Mouse (Mus musculus) lung, embryonic 16.5 days (tissue): ENCODE measurements around the gene Ap3d1. TPM values are rescaled to one million over a fixed set of nuclear protein-coding genes. Genes with fewer than 3 reads are reported as not detected.

ENCODE experiments used
- ATAC-seq: fragments of 200-750 bp; cut with Nextera tagmentation; 2 replicates; pipeline ENCODE4 v1.8.0; 2017; ENCODE audit warnings: low read depth, mild to moderate bottlenecking, moderate library complexity
- H3K27ac ChIP-seq: fragments of 300-500 bp; sonication (generic); 2 replicates; pipeline ENCODE4 v1.5.1; 2014; ENCODE audit warnings: mild to moderate bottlenecking, control low read depth, low read length
- H3K27me3 ChIP-seq: fragments of 300-500 bp; sonication (generic); 2 replicates; pipeline ENCODE4 v1.6.1; 2014; ENCODE audit warnings: low read depth, low read length, mixed read lengths; ENCODE audit not compliant: control insufficient read depth, insufficient read depth
- H3K36me3 ChIP-seq: fragments of 300-500 bp; sonication (generic); 2 replicates; pipeline ENCODE4 v1.6.1; 2014; ENCODE audit warnings: low read length; ENCODE audit not compliant: control insufficient read depth, insufficient read depth
- H3K4me1 ChIP-seq: fragments of 300-500 bp; sonication (generic); replicated peaks from 2 replicates; pipeline ENCODE4 v1.6.1; 2014; ENCODE audit warnings: low read length, mixed read lengths; ENCODE audit not compliant: control insufficient read depth, insufficient read depth
- H3K4me2 ChIP-seq: fragments of 300-500 bp; sonication (generic); 2 replicates; pipeline ENCODE4 v1.6.1; 2014; ENCODE audit warnings: low read depth, low read length, control low read depth
- H3K4me3 ChIP-seq: fragments of 300-500 bp; sonication (generic); 2 replicates; pipeline ENCODE4 v1.5.1; 2014; ENCODE audit warnings: mild to moderate bottlenecking, low read length, control low read depth
- H3K9ac ChIP-seq: fragments of 300-500 bp; sonication (generic); 2 replicates; pipeline ENCODE4 v1.6.1; 2014; ENCODE audit warnings: low read length, control low read depth
- H3K9me3 ChIP-seq: fragments of 300-500 bp; sonication (generic); 2 replicates; pipeline ENCODE4 v1.6.1; 2016; ENCODE audit warnings: low read length; ENCODE audit not compliant: control insufficient read depth
- WGBS: fragments of 180-500 bp; shearing (Covaris S2); extraction: QIAGEN DNeasy Blood & Tissue Kit; methylation state at CpG from one replicate; pipeline ENCODE4 v1.1.7; 2014; 5-methylcytosine and 5-hydroxymethylcytosine counted together
- polyA plus RNA-seq: library from polyadenylated mRNA; unstranded; fragments of >200 nt; fragmentation: Nextera tagmentation; extraction: Ambion mirVana; gene quantifications from 2 replicates; pipeline ENCODE4 v1.2.1, GENCODE M21; 2015

The Ap3d1 gene
- 59.6 and 59.9 TPM in 2 replicates for polyA plus RNA-seq

DNA sequence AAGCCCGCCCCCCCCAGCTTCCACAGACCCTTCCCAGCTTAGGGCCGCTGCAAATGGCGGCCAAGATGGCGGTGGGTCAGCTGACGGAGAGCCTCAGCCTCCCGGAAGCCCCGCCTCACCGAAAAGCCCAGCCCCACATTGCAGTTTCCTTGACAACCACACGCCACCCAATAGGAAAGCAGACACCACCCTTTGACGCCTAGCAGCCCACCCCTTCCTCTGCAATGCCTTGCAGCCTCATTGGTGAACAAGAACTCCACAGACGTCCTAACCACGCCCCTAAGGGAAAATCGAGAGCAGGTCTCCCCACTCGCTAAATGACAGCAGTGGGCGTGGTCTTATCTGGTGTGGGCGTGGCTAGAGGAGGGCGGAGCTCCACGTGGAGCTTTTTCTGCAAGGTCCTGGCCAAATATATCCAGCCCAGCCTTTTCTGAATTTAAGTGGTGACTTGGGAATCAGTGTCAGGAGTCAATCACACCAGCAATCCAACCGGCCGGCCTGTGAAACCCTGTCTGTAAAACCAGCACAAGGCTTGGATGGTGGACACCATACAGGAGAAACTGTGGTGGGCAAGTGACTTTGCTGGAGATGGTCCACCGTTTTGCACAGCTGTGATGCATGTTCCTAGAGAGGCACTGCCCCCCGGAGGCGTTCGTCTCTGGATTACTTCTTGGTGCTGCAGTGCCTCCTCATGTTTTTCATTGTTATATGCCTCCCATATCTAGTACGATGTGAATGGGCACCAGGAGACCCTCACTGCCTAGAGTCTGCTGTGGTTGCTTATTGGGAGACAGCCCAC lies at the start of gene Ap3d1:
TSS of gene Ap3d1 (minus strand) at position 85 of the 799 bp plus-strand sequence.
- Histone ChIP-seq H3K27me3 (no peaks in the 10 kb centered on the region), H3K36me3 (no peaks in the 10 kb centered on the region), H3K4me1 (peaks cover 18% of the 10 kb centered on the region), H3K4me2 (peak within 1 kb of the TSS; percentile 80), H3K9ac (peak within 1 kb of the TSS; percentile 98), H3K4me3 (peak within 1 kb of the TSS; percentile 98), H3K9me3 (no peaks in the 10 kb centered on the region), H3K27ac (peak within 1 kb of the TSS; percentile 65)
- peak; percentile 100 for ATAC-seq
- WGBS, result 2% methylated on average over 25 of the region's 25 CpGs

DNA sequence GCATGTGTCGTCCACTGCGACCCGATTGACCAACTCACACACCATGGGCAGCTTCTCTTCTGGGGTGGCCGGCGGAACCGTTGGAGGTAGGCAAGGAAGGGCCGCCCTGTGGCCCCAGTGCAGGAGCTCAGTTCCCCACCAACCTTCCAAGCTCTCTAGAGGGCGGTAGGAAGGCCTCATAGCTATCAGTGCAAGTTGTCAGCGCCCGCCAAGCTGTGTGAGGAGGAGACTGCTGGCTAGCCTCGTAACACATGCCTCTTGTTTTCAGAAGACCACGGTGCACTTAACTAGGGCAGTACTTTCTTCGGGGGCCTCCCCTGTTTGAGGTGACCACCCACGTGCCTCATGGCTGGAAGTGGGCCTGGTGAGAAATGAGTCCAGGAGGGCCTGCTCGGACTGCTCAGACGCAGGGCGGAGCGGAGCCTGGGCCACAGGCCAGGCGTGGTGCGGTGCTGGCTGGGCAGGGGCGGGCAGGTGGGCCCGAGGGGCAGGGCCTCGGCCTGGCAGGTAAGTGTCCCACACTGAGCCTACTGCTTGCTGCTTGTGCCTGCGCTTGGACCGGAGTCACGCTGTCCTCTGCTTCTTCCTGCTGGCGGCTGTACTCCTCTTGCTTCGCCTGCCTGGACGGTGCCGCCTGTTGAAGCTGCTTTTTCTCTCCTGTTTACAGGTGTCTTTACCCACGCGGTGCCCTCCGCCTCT lies 49.6 kb upstream of the Ap3d1 start:
- peaks cover 3% of the 10 kb centered on the region for H3K4me1 ChIP-seq
- no peak overlapping the region for H3K27ac ChIP-seq
- no peak for ATAC-seq
- WGBS, result 73% methylated on average over 33 of the region's 33 CpGs
- H3K4me2 ChIP-seq, result no peak overlapping the region
- no peak overlapping the region for H3K9ac ChIP-seq
- peaks cover 69% of the 10 kb centered on the region for H3K36me3 ChIP-seq
- no peaks in the 10 kb centered on the region for H3K9me3 ChIP-seq
- H3K4me3 ChIP-seq, result no peak overlapping the region
- H3K27me3 ChIP-seq, result no peaks in the 10 kb centered on the region

DNA sequence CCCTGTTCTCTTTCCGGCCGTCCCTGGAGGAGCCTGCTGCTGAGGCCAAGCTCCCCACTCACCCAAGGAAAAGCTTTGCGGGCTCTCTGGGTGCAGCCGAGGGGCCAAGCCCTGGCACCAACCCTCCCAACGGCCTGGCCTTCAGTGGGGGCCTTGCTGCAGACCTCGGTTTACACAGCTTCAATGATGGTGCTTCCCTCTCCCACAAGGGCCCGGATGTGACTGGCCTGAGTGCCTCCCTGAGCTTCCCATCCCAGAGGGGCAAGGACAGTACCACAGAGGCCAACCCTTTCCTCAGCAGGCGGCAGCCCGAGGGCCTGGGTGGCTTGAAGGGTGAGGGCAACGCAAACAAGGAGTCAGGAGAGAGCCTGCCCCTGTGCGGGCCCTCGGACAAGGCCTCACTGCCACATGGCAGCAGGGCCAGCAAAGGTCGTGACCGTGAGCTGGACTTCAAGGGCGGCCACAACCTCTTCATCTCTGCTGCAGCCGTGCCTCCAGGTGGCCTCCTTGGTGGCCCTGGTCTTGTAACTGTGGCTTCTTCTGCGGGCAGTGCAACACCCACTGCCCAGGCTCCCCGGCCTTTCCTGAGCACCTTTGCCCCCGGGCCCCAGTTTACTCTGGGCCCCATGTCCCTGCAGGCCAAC lies 48.8 kb upstream of the Ap3d1 start:
- H3K27ac ChIP-seq, result no peak overlapping the region
- 80% methylated on average over 19 of the region's 19 CpGs for WGBS

DNA sequence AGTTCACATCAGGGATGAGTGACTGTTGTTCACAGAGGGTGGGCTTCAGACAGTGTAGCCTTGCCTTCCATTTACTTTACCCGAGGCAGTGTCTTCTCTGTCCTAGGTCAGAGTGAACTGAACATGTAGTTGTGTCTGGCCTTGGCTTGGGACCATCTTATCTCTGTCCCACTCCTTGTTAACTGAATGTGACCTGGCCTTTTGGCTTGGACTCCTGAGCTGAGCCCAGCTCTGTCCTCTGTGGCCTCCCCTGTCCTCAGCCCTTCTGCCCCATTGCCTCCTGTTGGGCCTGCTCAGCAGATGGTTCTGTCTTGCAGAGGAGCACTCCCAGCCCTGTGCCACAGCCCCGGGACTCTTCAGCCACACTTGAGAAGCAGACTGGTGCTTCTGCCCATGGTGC lies 45.5 kb upstream of the Ap3d1 start:
- no peak overlapping the region for H3K4me2 ChIP-seq
- no peaks in the 10 kb centered on the region for H3K4me1 ChIP-seq
- 70% methylated on average over 2 of the region's 2 CpGs for WGBS
- H3K9ac ChIP-seq, result no peak overlapping the region
- ATAC-seq, result no peak
- H3K9me3 ChIP-seq, result no peaks in the 10 kb centered on the region
- no peak overlapping the region for H3K4me3 ChIP-seq
- H3K27me3 ChIP-seq, result no peaks in the 10 kb centered on the region
- H3K27ac ChIP-seq, result no peak overlapping the region
- peaks cover 81% of the 10 kb centered on the region for H3K36me3 ChIP-seq

More for the DNA sequence above, 48.8 kb upstream of the Ap3d1 start:
- H3K27me3 ChIP-seq, result no peaks in the 10 kb centered on the region
- H3K4me2 ChIP-seq, result no peak overlapping the region
- H3K4me1 ChIP-seq, result no peaks in the 10 kb centered on the region
- no peaks in the 10 kb centered on the region for H3K9me3 ChIP-seq
- H3K4me3 ChIP-seq, result no peak overlapping the region
- peaks cover 71% of the 10 kb centered on the region for H3K36me3 ChIP-seq
- no peak for ATAC-seq
- no peak overlapping the region for H3K9ac ChIP-seq

DNA sequence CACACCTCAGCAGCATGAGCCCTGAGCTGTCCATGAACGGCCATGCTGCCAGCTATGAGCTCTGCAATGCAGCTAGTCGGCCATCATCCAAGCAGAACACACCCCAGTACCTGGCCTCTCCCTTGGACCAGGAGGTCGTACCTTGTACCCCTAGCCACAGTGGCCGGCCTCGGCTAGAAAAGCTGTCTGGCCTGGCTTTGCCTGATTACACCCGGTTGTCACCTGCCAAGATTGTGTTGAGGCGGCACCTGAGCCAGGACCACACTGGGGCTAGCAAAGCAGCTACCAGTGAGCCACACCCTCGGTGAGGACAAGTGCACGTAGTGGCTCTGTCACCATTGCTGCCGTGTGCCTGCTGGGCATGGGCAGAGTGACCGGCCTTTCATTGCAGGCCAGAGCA lies 43.9 kb upstream of the Ap3d1 start:
- ATAC-seq, result no peak
- Histone ChIP-seq H3K27me3 (no peaks in the 10 kb centered on the region), H3K9me3 (no peaks in the 10 kb centered on the region), H3K4me3 (no peak overlapping the region), H3K9ac (no peak overlapping the region), H3K36me3 (peaks cover 80% of the 10 kb centered on the region), H3K27ac (no peak overlapping the region), H3K4me1 (no peaks in the 10 kb centered on the region), H3K4me2 (no peak overlapping the region)
- 93% methylated on average over 11 of the region's 11 CpGs for WGBS

DNA sequence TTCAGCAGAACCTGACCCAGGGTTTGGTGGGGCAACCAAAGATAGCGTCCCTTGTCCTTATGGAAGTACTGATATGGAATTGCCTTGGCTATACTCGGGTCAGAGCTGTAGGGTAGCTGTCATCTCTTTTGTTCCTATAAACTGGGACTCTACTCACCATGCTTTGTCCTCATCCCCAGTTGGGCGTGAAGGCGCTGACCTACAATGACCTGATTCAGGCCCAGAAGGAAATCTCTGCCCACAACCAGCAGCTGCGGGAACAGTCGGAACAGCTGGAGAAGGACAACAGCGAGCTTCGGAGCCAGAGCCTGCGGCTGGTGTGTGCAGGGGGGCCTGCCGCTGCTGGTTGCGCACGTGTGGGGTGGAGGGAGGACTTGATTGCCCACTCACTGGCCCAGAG lies 42.8 kb upstream of the Ap3d1 start:
- peaks cover 79% of the 10 kb centered on the region for H3K36me3 ChIP-seq
- H3K27ac ChIP-seq, result no peak overlapping the region
- no peaks in the 10 kb centered on the region for H3K4me1 ChIP-seq
- WGBS, result 83% methylated on average over 12 of the region's 12 CpGs
- H3K27me3 ChIP-seq, result no peaks in the 10 kb centered on the region
- no peak overlapping the region for H3K4me2 ChIP-seq
- H3K9ac ChIP-seq, result no peak overlapping the region
- H3K4me3 ChIP-seq, result no peak overlapping the region
- no peak for ATAC-seq
- no peaks in the 10 kb centered on the region for H3K9me3 ChIP-seq

DNA sequence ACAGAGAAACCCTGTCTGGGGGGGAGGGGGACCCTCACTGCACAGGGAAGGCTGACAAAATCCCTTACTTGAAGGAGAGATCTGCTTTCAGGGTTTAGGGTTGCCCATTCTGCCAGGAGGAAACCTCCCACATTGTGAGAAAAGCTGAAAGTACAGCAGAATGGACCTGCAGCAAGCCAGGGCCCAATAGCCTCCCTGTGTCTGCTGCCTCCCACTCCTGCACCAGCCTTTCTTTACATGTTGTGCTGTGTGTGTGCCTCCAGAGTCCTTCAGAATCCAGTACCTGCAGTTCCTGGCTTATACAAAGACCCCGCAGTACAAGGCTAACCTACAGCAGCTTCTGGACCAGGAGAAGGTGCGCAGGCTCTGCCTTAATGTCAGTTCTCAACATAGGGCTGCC lies 42.2 kb upstream of the Ap3d1 start:
- H3K4me1 ChIP-seq, result no peaks in the 10 kb centered on the region
- 100% methylated on average over 2 of the region's 2 CpGs for WGBS

DNA sequence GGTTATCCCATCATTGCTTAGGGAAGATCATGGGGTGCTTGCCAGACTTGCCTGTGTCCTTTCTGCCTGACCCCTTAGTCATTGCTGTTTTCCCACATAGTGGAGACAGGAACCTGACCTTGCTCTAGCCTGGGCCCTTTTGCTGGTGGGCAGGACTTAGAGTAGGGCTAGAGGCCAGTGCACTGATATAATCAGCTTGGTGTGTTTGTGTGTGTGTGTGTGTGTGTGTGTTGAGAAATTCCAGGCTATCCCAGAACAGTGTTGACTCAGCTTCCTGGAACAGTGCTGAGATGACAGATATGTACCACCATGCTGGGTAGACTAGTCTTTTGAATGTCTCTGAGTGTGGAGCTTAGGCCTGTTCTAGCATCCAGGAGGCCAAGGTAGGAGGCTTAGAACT lies 37.5 kb upstream of the Ap3d1 start:
- Histone ChIP-seq H3K36me3 (peaks cover 63% of the 10 kb centered on the region), H3K4me3 (no peak overlapping the region), H3K4me1 (no peaks in the 10 kb centered on the region)

More for the DNA sequence above, 42.2 kb upstream of the Ap3d1 start:
- no peak overlapping the region for H3K9ac ChIP-seq
- no peak overlapping the region for H3K27ac ChIP-seq
- no peaks in the 10 kb centered on the region for H3K9me3 ChIP-seq
- no peak overlapping the region for H3K4me3 ChIP-seq
- H3K4me2 ChIP-seq, result no peak overlapping the region
- ATAC-seq, result no peak
- H3K27me3 ChIP-seq, result no peaks in the 10 kb centered on the region
- H3K36me3 ChIP-seq, result peaks cover 78% of the 10 kb centered on the region

DNA sequence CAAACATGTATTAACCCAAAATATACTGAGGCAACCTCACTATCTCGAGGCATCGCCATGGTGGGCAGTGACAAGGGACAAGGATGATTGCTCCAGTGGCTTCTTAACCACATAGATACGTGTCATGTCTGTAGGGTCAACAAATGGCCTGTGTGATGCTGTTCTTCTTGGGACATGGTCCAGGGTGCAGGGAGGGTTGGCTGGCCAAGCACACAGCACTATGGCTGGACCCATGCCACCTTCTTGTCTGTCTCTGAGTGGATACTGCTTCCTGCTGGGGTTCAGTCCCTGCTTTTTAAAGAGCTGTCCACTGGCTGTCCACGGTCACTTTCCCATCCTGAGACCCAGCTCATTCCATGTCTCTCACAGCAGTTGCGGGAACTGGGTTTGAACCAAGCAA lies 35.1 kb upstream of the Ap3d1 start:
- no peak overlapping the region for H3K4me2 ChIP-seq
- 90% methylated on average over 5 of the region's 5 CpGs for WGBS
- H3K9ac ChIP-seq, result no peak overlapping the region
- peaks cover 52% of the 10 kb centered on the region for H3K36me3 ChIP-seq
- H3K4me3 ChIP-seq, result no peak overlapping the region
- no peaks in the 10 kb centered on the region for H3K9me3 ChIP-seq
- ATAC-seq, result no peak
- H3K4me1 ChIP-seq, result no peaks in the 10 kb centered on the region
- H3K27ac ChIP-seq, result no peak overlapping the region
- H3K27me3 ChIP-seq, result no peaks in the 10 kb centered on the region

More for the DNA sequence above, 37.5 kb upstream of the Ap3d1 start:
- H3K9ac ChIP-seq, result no peak overlapping the region
- H3K27me3 ChIP-seq, result no peaks in the 10 kb centered on the region
- no peak for ATAC-seq
- no peaks in the 10 kb centered on the region for H3K9me3 ChIP-seq
- no peak overlapping the region for H3K4me2 ChIP-seq
- H3K27ac ChIP-seq, result no peak overlapping the region
